Mouse (Mus musculus): Measurements from ENCODE around the gene Serpinb6c. TPM values are rescaled to one million over a fixed set of nuclear protein-coding genes. Genes with fewer than 3 reads are reported as not detected.

The Serpinb6c gene
- polyA plus RNA-seq, 1 experiment from 2014 or later, result not detected

GRCm38 (mm10) chr13:33843308-33843707 is 62.2 kb downstream of the Serpinb6c start, which contains the start of gene Serpinb6e:
Gene Serpinb6e, minus strand, starts transcription at chr13:33843408.
- H3K27me3 ChIP-seq (ENCODE audit: control insufficient read depth, insufficient read depth, low read length), result no peaks in the 10 kb centered on the region
- no peak within 1 kb of the TSS for H3K4me2 ChIP-seq (replicated peaks; ENCODE audit: low read depth, low read length)
- H3K27ac ChIP-seq (ENCODE audit: low read depth, low read length), result no peak within 1 kb of the TSS
- 67% methylated on average over 1 of the region's 1 CpGs for WGBS
- no peak within 1 kb of the TSS for H3K9ac ChIP-seq (ENCODE audit: low read depth, low read length)
- no peaks in the 10 kb centered on the region for H3K36me3 ChIP-seq (ENCODE audit: control insufficient read depth, insufficient read depth, low read length)
- no peak for ATAC-seq (ENCODE audit: low FRiP score, low TSS enrichment)
- H3K4me1 ChIP-seq (ENCODE audit: control insufficient read depth, insufficient read depth, low read length), result no peaks in the 10 kb centered on the region
- H3K4me3 ChIP-seq (ENCODE audit: low read length), result no peak within 1 kb of the TSS
- H3K9me3 ChIP-seq (ENCODE audit: control insufficient read depth, low read length), result no peaks in the 10 kb centered on the region

- H3K9me3 ChIP-seq (ENCODE audit: control insufficient read depth, low read length), result no peaks in the 10 kb centered on the region
- no peak overlapping the region for H3K4me3 ChIP-seq (ENCODE audit: low read length)
- no peak for ATAC-seq (ENCODE audit: low FRiP score, low TSS enrichment)
- no peaks in the 10 kb centered on the region for H3K27me3 ChIP-seq (ENCODE audit: control insufficient read depth, insufficient read depth, low read length)
- 77% methylated on average over 2 of the region's 2 CpGs for WGBS
- H3K36me3 ChIP-seq (ENCODE audit: control insufficient read depth, insufficient read depth, low read length), result no peaks in the 10 kb centered on the region
- no peak overlapping the region for H3K9ac ChIP-seq (ENCODE audit: low read depth, low read length)
- H3K4me1 ChIP-seq (ENCODE audit: control insufficient read depth, insufficient read depth, low read length), result no peaks in the 10 kb centered on the region
- H3K4me2 ChIP-seq (replicated peaks; ENCODE audit: low read depth, low read length), result no peak overlapping the region
- no peak overlapping the region for H3K27ac ChIP-seq (ENCODE audit: low read depth, low read length)
Measured at GRCm38 (mm10) chr13:33830751-33831150, 74.8 kb downstream of the Serpinb6c start.

Other genes with a start within 250 kb of the Serpinb6c start
- gene Serpinb6d, start 244.3 kb downstream of the Serpinb6c start, polyA plus RNA-seq (2014; fragmentation: Nextera tagmentation; extraction: Ambion mirVana), result not detected in 2 replicates
- not detected in 2 replicates for gene Serpinb6e, start 62.3 kb downstream of the Serpinb6c start, polyA plus RNA-seq (2014; fragmentation: Nextera tagmentation; extraction: Ambion mirVana)
- 26.2 and 29.6 TPM in 2 replicates for gene Nqo2, start 59.0 kb upstream of the Serpinb6c start, polyA plus RNA-seq (2014; fragmentation: Nextera tagmentation; extraction: Ambion mirVana)
- 9.7 and 20.6 TPM in 2 replicates for gene Ripk1, start 96.7 kb upstream of the Serpinb6c start, polyA plus RNA-seq (2014; fragmentation: Nextera tagmentation; extraction: Ambion mirVana)
- 70.9 and 73.3 TPM in 2 replicates for gene Serpinb6a, start 97.1 kb upstream of the Serpinb6c start, polyA plus RNA-seq (2014; fragmentation: Nextera tagmentation; extraction: Ambion mirVana)
- 47.4 and 49.0 TPM in 2 replicates for gene Bphl, start 131.9 kb upstream of the Serpinb6c start, polyA plus RNA-seq (2014; fragmentation: Nextera tagmentation; extraction: Ambion mirVana)
- 62.1 and 73.4 TPM in 2 replicates for gene Tubb2a, start 172.3 kb upstream of the Serpinb6c start, polyA plus RNA-seq (2014; fragmentation: Nextera tagmentation; extraction: Ambion mirVana)
- 17.4 and 23.6 TPM in 2 replicates for gene Tubb2b, start 224.8 kb upstream of the Serpinb6c start, polyA plus RNA-seq (2014; fragmentation: Nextera tagmentation; extraction: Ambion mirVana)